Mouse (Mus musculus) lung, embryonic 16.5 days (tissue): ENCODE measurements around the gene Nf1. TPM values are rescaled to one million over a fixed set of nuclear protein-coding genes. Genes with fewer than 3 reads are reported as not detected.
A peak's percentile ranks its signal among the peaks of the same experiment; 100 is the strongest.

ENCODE experiments used
- ATAC-seq: fragments of 200-750 bp; cut with Nextera tagmentation; 2 replicates; pipeline ENCODE4 v1.8.0; 2017; ENCODE audit warnings: low read depth, mild to moderate bottlenecking, moderate library complexity
- H3K27ac ChIP-seq: fragments of 300-500 bp; sonication (generic); 2 replicates; pipeline ENCODE4 v1.5.1; 2014; ENCODE audit warnings: mild to moderate bottlenecking, control low read depth, low read length
- H3K27me3 ChIP-seq: fragments of 300-500 bp; sonication (generic); 2 replicates; pipeline ENCODE4 v1.6.1; 2014; ENCODE audit warnings: low read depth, low read length, mixed read lengths; ENCODE audit not compliant: control insufficient read depth, insufficient read depth
- H3K36me3 ChIP-seq: fragments of 300-500 bp; sonication (generic); 2 replicates; pipeline ENCODE4 v1.6.1; 2014; ENCODE audit warnings: low read length; ENCODE audit not compliant: control insufficient read depth, insufficient read depth
- H3K4me1 ChIP-seq: fragments of 300-500 bp; sonication (generic); replicated peaks from 2 replicates; pipeline ENCODE4 v1.6.1; 2014; ENCODE audit warnings: low read length, mixed read lengths; ENCODE audit not compliant: control insufficient read depth, insufficient read depth
- H3K4me2 ChIP-seq: fragments of 300-500 bp; sonication (generic); 2 replicates; pipeline ENCODE4 v1.6.1; 2014; ENCODE audit warnings: low read depth, low read length, control low read depth
- H3K4me3 ChIP-seq: fragments of 300-500 bp; sonication (generic); 2 replicates; pipeline ENCODE4 v1.5.1; 2014; ENCODE audit warnings: mild to moderate bottlenecking, low read length, control low read depth
- H3K9ac ChIP-seq: fragments of 300-500 bp; sonication (generic); 2 replicates; pipeline ENCODE4 v1.6.1; 2014; ENCODE audit warnings: low read length, control low read depth
- H3K9me3 ChIP-seq: fragments of 300-500 bp; sonication (generic); 2 replicates; pipeline ENCODE4 v1.6.1; 2016; ENCODE audit warnings: low read length; ENCODE audit not compliant: control insufficient read depth
- WGBS: fragments of 180-500 bp; shearing (Covaris S2); extraction: QIAGEN DNeasy Blood & Tissue Kit; methylation state at CpG from one replicate; pipeline ENCODE4 v1.1.7; 2014; 5-methylcytosine and 5-hydroxymethylcytosine counted together
- polyA plus RNA-seq: library from polyadenylated mRNA; unstranded; fragments of >200 nt; fragmentation: Nextera tagmentation; extraction: Ambion mirVana; gene quantifications from 2 replicates; pipeline ENCODE4 v1.2.1, GENCODE M21; 2015

The Nf1 gene
- polyA plus RNA-seq, 1 experiment from 2014 or later: 5.8 TPM

DNA sequence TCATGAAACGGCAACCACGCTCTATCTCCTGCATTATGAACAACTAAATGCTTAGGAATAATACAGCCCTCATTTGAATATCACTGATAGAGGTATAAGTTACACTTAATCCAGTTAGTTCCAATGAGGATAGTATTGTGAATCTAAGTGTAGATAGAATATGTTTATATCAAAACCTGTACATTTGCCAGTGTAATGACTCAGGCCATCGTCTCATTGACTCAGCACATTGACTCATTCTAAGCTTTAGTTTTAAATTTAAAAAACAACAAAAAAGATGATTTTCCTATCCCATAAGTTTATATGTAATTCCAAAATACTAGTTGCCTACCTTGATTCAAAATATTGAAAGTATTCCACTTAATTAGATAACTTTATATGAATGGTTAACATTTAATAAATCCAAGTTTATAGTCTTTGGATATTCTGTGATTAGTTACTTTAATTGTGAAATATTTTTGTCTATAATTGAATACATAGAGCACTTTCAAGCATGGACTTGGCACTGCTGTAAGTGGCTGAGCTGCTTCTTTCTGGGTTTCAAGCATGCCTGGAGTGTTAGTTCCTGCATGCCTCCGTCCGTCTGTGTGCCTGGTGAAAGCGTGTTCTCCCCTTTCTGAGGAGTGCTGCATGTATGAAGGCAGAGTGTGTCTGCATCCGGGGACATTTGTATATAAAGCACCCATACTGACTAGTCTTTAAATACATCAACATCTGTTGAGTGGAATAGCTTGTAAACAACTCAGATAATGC lies 74.4 kb downstream of the Nf1 start:
- Histone ChIP-seq H3K4me2 (no peak overlapping the region), H3K36me3 (peaks cover 9% of the 10 kb centered on the region), H3K27me3 (no peaks in the 10 kb centered on the region), H3K4me1 (no peaks in the 10 kb centered on the region), H3K27ac (no peak overlapping the region), H3K9me3 (no peaks in the 10 kb centered on the region), H3K4me3 (no peak overlapping the region), H3K9ac (no peak overlapping the region)
- ATAC-seq: no peak
- 83% methylated on average over 7 of the region's 7 CpGs for WGBS

DNA sequence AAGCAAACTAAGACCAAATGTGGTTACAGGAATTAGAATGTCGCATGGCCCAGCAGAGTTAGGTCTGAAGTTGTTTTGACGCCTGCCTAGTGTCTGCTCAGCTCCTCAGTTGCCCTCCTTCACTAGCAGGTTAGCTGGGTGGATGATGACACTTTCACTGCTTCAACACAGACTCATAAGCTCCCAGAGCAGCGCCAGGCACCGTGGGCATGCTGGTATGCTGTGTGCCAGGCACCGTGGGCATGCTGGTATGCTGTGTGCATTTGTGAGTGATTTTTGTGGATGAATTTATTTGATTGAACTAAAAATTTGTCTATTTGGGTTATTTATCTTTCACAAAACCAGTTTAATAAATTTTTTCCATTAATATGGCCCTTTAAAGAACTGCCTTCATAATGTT lies 83.0 kb downstream of the Nf1 start:
- H3K4me3 ChIP-seq: no peak overlapping the region
- H3K9ac ChIP-seq: no peak overlapping the region
- no peak overlapping the region for H3K27ac ChIP-seq
- H3K4me2 ChIP-seq: no peak overlapping the region
- no peaks in the 10 kb centered on the region for H3K27me3 ChIP-seq
- WGBS: 89% methylated on average over 5 of the region's 5 CpGs
- no peaks in the 10 kb centered on the region for H3K36me3 ChIP-seq
- H3K9me3 ChIP-seq: no peaks in the 10 kb centered on the region
- no peak for ATAC-seq
- H3K4me1 ChIP-seq: no peaks in the 10 kb centered on the region

DNA sequence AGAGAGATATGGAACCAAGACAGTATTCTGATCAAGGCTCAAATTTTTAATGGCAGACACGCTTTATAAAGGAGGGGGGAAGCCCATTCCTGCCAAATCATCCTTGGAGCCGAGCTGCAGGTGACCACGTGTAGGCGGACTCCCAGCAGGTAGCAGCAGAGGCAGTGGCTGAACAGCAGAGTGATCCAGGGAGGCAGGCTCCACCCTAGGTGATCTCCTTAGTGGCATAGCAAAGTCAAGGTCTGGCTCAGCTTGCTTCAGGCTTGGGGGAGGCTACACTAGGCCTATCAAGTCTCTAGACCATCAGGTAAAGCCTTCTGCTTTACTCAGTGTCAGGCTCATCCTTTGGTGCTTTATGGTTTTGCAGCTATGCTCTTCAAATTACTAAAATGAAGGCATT lies 87.1 kb downstream of the Nf1 start:
- no peak overlapping the region for H3K4me2 ChIP-seq
- ATAC-seq: no peak
- H3K4me3 ChIP-seq: no peak overlapping the region
- H3K36me3 ChIP-seq: no peaks in the 10 kb centered on the region; the same call in 1 of the 2 replicates
- no peaks in the 10 kb centered on the region for H3K9me3 ChIP-seq
- WGBS: 69% methylated on average over 4 of the region's 4 CpGs
- no peak overlapping the region for H3K9ac ChIP-seq
- no peaks in the 10 kb centered on the region for H3K4me1 ChIP-seq
- H3K27ac ChIP-seq: no peak overlapping the region
- H3K27me3 ChIP-seq: no peaks in the 10 kb centered on the region

DNA sequence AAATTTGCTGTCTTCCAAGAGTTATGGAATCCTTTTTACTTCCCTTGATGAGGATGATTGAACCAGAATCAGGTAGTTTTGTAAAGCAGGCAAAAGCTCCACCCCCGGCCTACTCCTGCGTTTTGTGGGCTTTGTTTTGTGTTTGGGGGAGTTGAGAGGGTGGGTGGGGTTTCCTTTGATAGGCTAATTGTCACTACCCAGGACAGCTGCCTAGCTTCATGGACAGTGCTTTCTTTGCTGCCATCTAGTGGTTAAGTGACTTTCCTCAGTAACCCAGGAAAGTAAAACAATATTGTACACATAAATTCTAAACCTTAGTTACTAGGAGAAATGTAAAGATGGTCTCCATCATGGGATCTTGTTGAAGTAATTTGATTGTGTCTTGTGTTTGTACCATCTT lies 88.1 kb downstream of the Nf1 start:
- ATAC-seq: 0 out of 2 replicates have a peak, but pooled peaks have one; percentile 52
- H3K9me3 ChIP-seq: no peaks in the 10 kb centered on the region
- no peaks in the 10 kb centered on the region; the same call in 1 of the 2 replicates for H3K36me3 ChIP-seq
- no peak overlapping the region for H3K4me3 ChIP-seq
- no peaks in the 10 kb centered on the region for H3K27me3 ChIP-seq
- H3K4me1 ChIP-seq: no peaks in the 10 kb centered on the region
- H3K4me2 ChIP-seq: no peak overlapping the region
- no peak overlapping the region for H3K9ac ChIP-seq
- WGBS: 0% methylated on average over 2 of the region's 2 CpGs
- H3K27ac ChIP-seq: no peak overlapping the region

DNA sequence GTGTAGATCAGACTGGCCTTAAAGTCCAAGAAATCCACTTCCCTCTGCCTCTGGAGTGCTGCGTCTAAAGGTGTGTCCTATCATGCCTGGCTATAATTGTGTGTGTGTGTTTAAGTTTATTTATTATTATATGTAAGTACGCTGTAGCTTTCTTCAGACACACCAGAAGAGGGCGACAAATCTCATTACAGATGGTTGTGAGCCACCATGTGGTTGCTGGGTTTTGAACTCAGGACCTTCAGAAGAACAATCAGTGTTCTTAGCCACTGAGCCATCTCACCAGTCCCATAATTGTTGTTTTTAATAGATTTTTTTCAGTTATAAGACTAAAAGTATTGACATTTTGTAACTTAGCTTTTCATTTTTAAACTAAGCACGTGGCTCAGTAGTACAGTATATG lies 95.8 kb downstream of the Nf1 start:
- WGBS: 84% methylated on average over 4 of the region's 4 CpGs
- Histone ChIP-seq H3K9ac (no peak overlapping the region), H3K36me3 (peaks cover 11% of the 10 kb centered on the region), H3K4me2 (no peak overlapping the region), H3K27me3 (no peaks in the 10 kb centered on the region), H3K4me3 (no peak overlapping the region), H3K9me3 (no peaks in the 10 kb centered on the region), H3K27ac (no peak overlapping the region), H3K4me1 (no peaks in the 10 kb centered on the region)
- no peak for ATAC-seq

DNA sequence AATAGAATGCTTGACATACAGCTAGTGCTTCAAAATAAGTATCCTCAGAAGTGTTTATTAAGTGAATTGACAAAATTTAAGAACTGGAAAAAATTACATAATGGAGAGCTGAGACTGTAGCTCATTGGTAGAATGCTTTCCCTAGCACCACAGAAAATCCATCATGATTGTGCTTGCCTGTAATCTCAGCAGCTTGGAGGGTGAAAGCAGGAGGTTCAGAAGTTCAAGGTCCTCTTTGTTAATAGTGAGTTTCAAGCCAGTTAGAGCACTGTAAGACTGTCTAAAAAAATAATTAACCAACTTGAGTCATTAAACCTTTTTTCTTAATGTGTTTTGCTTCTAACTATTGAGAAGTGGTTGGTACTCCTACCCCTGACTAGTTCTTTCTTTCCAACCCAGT lies 108.9 kb downstream of the Nf1 start:
- H3K9ac ChIP-seq: no peak overlapping the region
- H3K4me2 ChIP-seq: no peak overlapping the region
- ATAC-seq: no peak
- no peaks in the 10 kb centered on the region for H3K9me3 ChIP-seq
- H3K4me1 ChIP-seq: no peaks in the 10 kb centered on the region
- H3K36me3 ChIP-seq: peaks cover 31% of the 10 kb centered on the region
- H3K27ac ChIP-seq: no peak overlapping the region
- no peaks in the 10 kb centered on the region for H3K27me3 ChIP-seq
- H3K4me3 ChIP-seq: no peak overlapping the region

DNA sequence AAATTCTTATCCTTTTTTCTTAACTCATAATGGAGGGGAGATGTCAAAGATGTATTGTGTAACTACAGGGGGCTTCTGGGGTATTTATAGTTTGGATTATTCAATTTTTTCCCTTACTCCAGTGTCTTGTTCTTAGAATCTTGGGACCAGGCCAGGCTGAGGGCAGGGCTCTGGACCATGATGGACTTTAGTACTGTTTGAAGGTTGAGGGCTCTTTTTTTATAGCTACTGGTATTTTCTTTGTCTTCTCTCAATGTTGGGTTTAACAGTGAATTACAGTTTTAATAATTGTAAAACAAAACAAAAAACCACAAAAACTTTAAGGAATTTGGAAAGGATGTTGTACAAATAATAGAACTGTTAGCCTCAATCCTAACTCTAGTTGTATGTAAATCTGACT lies 113.5 kb downstream of the Nf1 start:
- peaks cover 28% of the 10 kb centered on the region for H3K36me3 ChIP-seq
- ATAC-seq: no peak
- no peaks in the 10 kb centered on the region for H3K4me1 ChIP-seq
- H3K4me3 ChIP-seq: no peak overlapping the region
- no peak overlapping the region for H3K9ac ChIP-seq
- H3K9me3 ChIP-seq: no peaks in the 10 kb centered on the region
- no peak overlapping the region for H3K4me2 ChIP-seq
- no peak overlapping the region for H3K27ac ChIP-seq
- no peaks in the 10 kb centered on the region for H3K27me3 ChIP-seq

DNA sequence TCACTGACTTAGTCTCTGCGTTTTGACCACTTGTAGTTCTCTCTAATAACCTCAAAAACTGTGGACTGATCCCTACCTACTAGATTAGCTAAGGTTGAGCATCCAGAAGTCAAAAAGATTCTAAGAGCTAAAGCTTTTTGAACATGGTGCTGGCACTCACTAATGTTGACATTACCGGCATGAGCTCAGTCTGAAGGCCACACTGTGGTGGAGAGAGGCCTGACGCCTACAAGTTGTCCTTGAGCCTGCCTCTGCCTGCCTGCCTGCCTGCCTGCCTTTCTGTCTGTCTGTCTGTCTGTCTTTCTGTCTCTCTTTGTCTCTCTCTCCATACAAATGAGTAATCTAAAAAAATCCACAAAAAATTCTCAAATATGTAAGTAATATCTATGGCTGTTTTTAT lies 118.4 kb downstream of the Nf1 start:
- Histone ChIP-seq H3K9ac (no peak overlapping the region), H3K27me3 (no peaks in the 10 kb centered on the region), H3K4me1 (no peaks in the 10 kb centered on the region), H3K27ac (no peak overlapping the region), H3K36me3 (peaks cover 12% of the 10 kb centered on the region), H3K4me2 (no peak overlapping the region), H3K4me3 (no peak overlapping the region), H3K9me3 (no peaks in the 10 kb centered on the region)
- no peak for ATAC-seq
- 64% methylated on average over 3 of the region's 3 CpGs for WGBS

DNA sequence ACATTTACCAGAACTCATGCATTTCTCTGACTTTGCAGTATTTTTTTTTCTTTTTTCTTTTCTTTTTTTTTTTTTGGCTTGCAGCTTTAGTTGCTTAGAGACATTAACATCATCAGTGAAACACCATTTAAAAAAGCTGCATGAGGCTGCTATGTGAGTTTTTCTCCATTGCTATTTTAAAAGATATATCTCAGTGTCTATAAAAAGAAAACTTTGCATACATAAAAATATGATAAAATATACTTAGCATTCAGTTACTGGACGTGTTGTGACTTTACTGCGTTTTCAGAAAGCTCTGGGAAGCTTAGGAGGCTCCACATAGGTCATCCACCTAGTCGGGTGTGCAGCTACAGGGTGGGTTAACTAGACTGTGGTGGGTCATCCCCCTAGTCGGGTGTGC lies 120.4 kb downstream of the Nf1 start:
- Histone ChIP-seq H3K9me3 (no peaks in the 10 kb centered on the region), H3K4me2 (no peak overlapping the region), H3K36me3 (peaks cover 8% of the 10 kb centered on the region), H3K27ac (no peak overlapping the region), H3K4me3 (no peak overlapping the region), H3K9ac (no peak overlapping the region), H3K4me1 (no peaks in the 10 kb centered on the region), H3K27me3 (no peaks in the 10 kb centered on the region)
- 87% methylated on average over 4 of the region's 4 CpGs for WGBS
- ATAC-seq: no peak
